In genomic region chr10:42238923-42239809, GRCm38 (mm10) we compare ENCODE assay signal across 13 mouse cellular contexts. TPM values are rescaled to one million over a fixed set of nuclear protein-coding genes. Genes with fewer than 3 reads are reported as not detected.
A peak's percentile ranks its signal among the peaks of the same experiment; 100 is the strongest.
DNase-seq lines count a peak whose midpoint lies in the region; ATAC-seq and TF ChIP-seq lines count a peak whose summit lies in the region.
"Had no signal": no experiment of that assay in that cellular context is flagged by ENCODE, and none has a peak within 500 bp of the region (broad histone marks: within the 10 kb centered on the region; RNA-seq: fewer than 3 reads in every experiment).

No protein-coding gene starts in this region.

- H3K27me3 ChIP-seq in heart, postnatal 0 days (ENCODE audit: control insufficient read depth, insufficient read depth, low read length) = no peaks in the 10 kb centered on the region
- H3K27me3 ChIP-seq in midbrain, embryonic 11.5 days (ENCODE audit: control insufficient read depth, insufficient read depth, low read length) = no peaks in the 10 kb centered on the region
- H3K27me3 ChIP-seq in midbrain, postnatal 0 days (ENCODE audit: insufficient read depth, low read length) = no peaks in the 10 kb centered on the region
- H3K27me3 ChIP-seq in stomach, embryonic 14.5 days (ENCODE audit: control insufficient read depth, insufficient read depth, low read length) = no peaks in the 10 kb centered on the region
- H3K27me3 ChIP-seq: embryonic facial prominence, embryonic 15.5 days; liver, embryonic 15.5 days had no signal

- H3K9ac ChIP-seq in heart, postnatal 0 days (replicated peaks; ENCODE audit: low read depth, low read length) = no peak overlapping the region
- no peak overlapping the region for H3K9ac ChIP-seq in midbrain, embryonic 11.5 days (ENCODE audit: low read length)
- no peak overlapping the region for H3K9ac ChIP-seq in midbrain, postnatal 0 days (replicated peaks; ENCODE audit: low read length, poor library complexity, severe bottlenecking)
- H3K9ac ChIP-seq in stomach, embryonic 14.5 days (replicated peaks; ENCODE audit: low read depth, low read length) = no peak overlapping the region
- H3K9ac ChIP-seq: embryonic facial prominence, embryonic 15.5 days; liver, embryonic 15.5 days had no signal

- no peak overlapping the region for H3K4me3 ChIP-seq in heart, postnatal 0 days (ENCODE audit: low read depth, low read length)
- H3K4me3 ChIP-seq in midbrain, embryonic 11.5 days (ENCODE audit: low read depth, low read length) = no peak overlapping the region
- no peak overlapping the region for H3K4me3 ChIP-seq in midbrain, postnatal 0 days (ENCODE audit: low read depth, low read length)
- H3K4me3 ChIP-seq in stomach, embryonic 14.5 days (ENCODE audit: low read depth, low read length) = no peak overlapping the region
- H3K4me3 ChIP-seq: embryonic facial prominence, embryonic 15.5 days; liver, embryonic 15.5 days had no signal

- H3K4me1 ChIP-seq in heart, postnatal 0 days (ENCODE audit: control insufficient read depth, insufficient read depth) = peaks cover 16% of the 10 kb centered on the region
- H3K4me1 ChIP-seq in midbrain, embryonic 11.5 days (ENCODE audit: control insufficient read depth, insufficient read depth, low read length) = no peaks in the 10 kb centered on the region
- H3K4me1 ChIP-seq in midbrain, postnatal 0 days (ENCODE audit: insufficient read depth, low read length) = no peaks in the 10 kb centered on the region
- H3K4me1 ChIP-seq in stomach, embryonic 14.5 days (ENCODE audit: control insufficient read depth, insufficient read depth, low read length) = peaks cover 7% of the 10 kb centered on the region; the same call in 1 of the 2 replicates

- no peak overlapping the region for H3K27ac ChIP-seq in heart, postnatal 0 days (ENCODE audit: low read depth)
- no peak overlapping the region for H3K27ac ChIP-seq in midbrain, embryonic 11.5 days (ENCODE audit: low read depth, low read length)
- H3K27ac ChIP-seq in midbrain, postnatal 0 days (ENCODE audit: low read depth, low read length) = no peak overlapping the region
- no peak overlapping the region for H3K27ac ChIP-seq in stomach, embryonic 14.5 days (ENCODE audit: low read length)
- H3K27ac ChIP-seq: embryonic facial prominence, embryonic 15.5 days; liver, embryonic 15.5 days had no signal

- no peak overlapping the region for H3K4me2 ChIP-seq in heart, postnatal 0 days (ENCODE audit: low read depth, low read length)
- no peak overlapping the region for H3K4me2 ChIP-seq in midbrain, embryonic 11.5 days
- H3K4me2 ChIP-seq in midbrain, postnatal 0 days (ENCODE audit: low read depth, low read length, poor library complexity, severe bottlenecking) = no peak overlapping the region
- H3K4me2 ChIP-seq in stomach, embryonic 14.5 days (replicated peaks; ENCODE audit: low read depth, low read length) = no peak overlapping the region
- H3K4me2 ChIP-seq: embryonic facial prominence, embryonic 15.5 days; liver, embryonic 15.5 days had no signal

- DNase-seq in heart, postnatal 0 days (ENCODE audit: low spot score) = no peak
- no peak for DNase-seq in heart, adult 9 months (ENCODE audit: low spot score in 2 of 2)
- peak; percentile 82 for DNase-seq in midbrain, embryonic 11.5 days (ENCODE audit: low spot score, missing footprints)
- no peak for DNase-seq in midbrain, postnatal 0 days (ENCODE audit: low spot score)
- peak; percentile 77 to 82 for DNase-seq in kidney, adult 8-10 months
- no peak for DNase-seq in B cell, adult 2 months
- DNase-seq in natural killer cell, adult 2 months (ENCODE audit: low spot score in 2 of 2) = no peak
- DNase-seq: midbrain, embryonic 14.5 days; right cerebral cortex, postnatal 25 days had no signal

- TF ChIP-seq CTCF in heart, postnatal 0 days (IDR thresholded peaks at IDR 0.05; ENCODE audit: low read depth) = no peak
- no peak for TF ChIP-seq CTCF in midbrain, postnatal 0 days (IDR thresholded peaks at IDR 0.05)

- no peaks in the 10 kb centered on the region for H3K36me3 ChIP-seq in heart, postnatal 0 days (replicated peaks; ENCODE audit: control insufficient read depth, insufficient read depth, low read length)
- no peaks in the 10 kb centered on the region for H3K36me3 ChIP-seq in midbrain, embryonic 11.5 days (ENCODE audit: control insufficient read depth, insufficient read depth, low read length)
- H3K36me3 ChIP-seq in midbrain, postnatal 0 days (ENCODE audit: insufficient read depth, low read length) = no peaks in the 10 kb centered on the region
- no peaks in the 10 kb centered on the region for H3K36me3 ChIP-seq in stomach, embryonic 14.5 days (ENCODE audit: control insufficient read depth, insufficient read depth, low read length)
- H3K36me3 ChIP-seq: embryonic facial prominence, embryonic 15.5 days had no signal

- 67% methylated on average over 15 of the region's 15 CpGs for WGBS in heart, postnatal 0 days
- WGBS in midbrain, embryonic 11.5 days = 78% methylated on average over 15 of the region's 15 CpGs
- WGBS in midbrain, postnatal 0 days = 67% methylated on average over 15 of the region's 15 CpGs
- 79% methylated on average over 15 of the region's 15 CpGs for WGBS in stomach, embryonic 14.5 days

- peak; percentile 31; the same call in 1 of the 2 replicates for ATAC-seq in heart, postnatal 0 days (ENCODE audit: insufficient read depth, low read depth)
- ATAC-seq in midbrain, embryonic 11.5 days (ENCODE audit: low FRiP score) = no peak
- ATAC-seq in midbrain, postnatal 0 days (ENCODE audit: low FRiP score) = no peak
- ATAC-seq in stomach, embryonic 14.5 days (ENCODE audit: insufficient number of reproducible peaks, insufficient read depth, low FRiP score, low read depth) = peak; percentile 37; the same call in 1 of the 2 replicates
- ATAC-seq: forebrain, embryonic 14.5 days had no signal

- TF ChIP-seq EP300 in heart, postnatal 0 days (IDR thresholded peaks at IDR 0.05; ENCODE audit: low read depth) = no peak

- no peaks in the 10 kb centered on the region for H3K9me3 ChIP-seq in heart, postnatal 0 days (replicated peaks; ENCODE audit: control insufficient read depth, low read length)
- H3K9me3 ChIP-seq in midbrain, embryonic 11.5 days (ENCODE audit: control insufficient read depth, low read length) = no peaks in the 10 kb centered on the region
- H3K9me3 ChIP-seq in midbrain, postnatal 0 days (ENCODE audit: low read length) = no peaks in the 10 kb centered on the region
- no peaks in the 10 kb centered on the region for H3K9me3 ChIP-seq in stomach, embryonic 14.5 days (ENCODE audit: control insufficient read depth, low read depth, low read length)
- H3K9me3 ChIP-seq: embryonic facial prominence, embryonic 15.5 days; liver, embryonic 15.5 days had no signal

RNA-seq across cellular contexts. Expression of gene Foxo3, which starts 37.4 kb away (rescaled TPM):
- 51.9 and 70.8 TPM in 2 replicates for total RNA-seq in heart, postnatal 0 days (2014; rRNA removed; ENCODE audit: low replicate concordance)
- polyA plus RNA-seq in heart, postnatal 0 days (2015; fragmentation: Nextera tagmentation; extraction: Ambion mirVana) = 5.4 and 6.5 TPM in 2 replicates
- 4.0 and 4.6 TPM in 2 replicates for polyA plus RNA-seq in midbrain, embryonic 11.5 days (2014; fragmentation: Nextera tagmentation; extraction: Ambion mirVana)
- total RNA-seq in midbrain, postnatal 0 days (2014; rRNA removed) = 37.7 and 42.9 TPM in 2 replicates
- 6.5 and 6.6 TPM in 2 replicates for polyA plus RNA-seq in midbrain, postnatal 0 days (2015; fragmentation: Nextera tagmentation; extraction: Ambion mirVana)
- polyA plus RNA-seq in stomach, embryonic 14.5 days (2014; fragmentation: Nextera tagmentation; extraction: Ambion mirVana) = 10.2 and 10.5 TPM in 2 replicates

Comparison
In these comparisons a context has a peak if more than half of its experiments do, and no peak if none do; other contexts are left out.
1. DNase-seq: peak in midbrain, embryonic 11.5 days (single experiment) and kidney, adult 8-10 months (2 of 2); none in heart, postnatal 0 days (single experiment), heart, adult 9 months (0 of 2), midbrain, postnatal 0 days (single experiment), B cell, adult 2 months (0 of 2) and natural killer cell, adult 2 months (0 of 2).
2. ATAC-seq: peak in heart, postnatal 0 days (single experiment) and stomach, embryonic 14.5 days (single experiment); none in midbrain, embryonic 11.5 days (single experiment) and midbrain, postnatal 0 days (single experiment).